Mouse (Mus musculus): ENCODE measurements around the gene Rftn1. TPM values are rescaled to one million over a fixed set of nuclear protein-coding genes. Genes with fewer than 3 reads are reported as not detected.

The Rftn1 gene
- polyA plus RNA-seq, 1 experiment from 2014 or later = 9.0 TPM

GRCm38 (mm10) chr17:50081647-50082046 lies 108.8 kb downstream of the Rftn1 start:
- H3K27ac ChIP-seq (ENCODE audit: low read length) = no peak overlapping the region
- no peak for ATAC-seq
- no peaks in the 10 kb centered on the region for H3K9me3 ChIP-seq (ENCODE audit: control insufficient read depth, low read length)
- no peaks in the 10 kb centered on the region for H3K27me3 ChIP-seq (replicated peaks; ENCODE audit: control insufficient read depth, insufficient read depth, low read length)
- H3K4me3 ChIP-seq (ENCODE audit: low read length) = no peak overlapping the region
- H3K4me1 ChIP-seq (ENCODE audit: control insufficient read depth, insufficient read depth, low read length) = no peaks in the 10 kb centered on the region
- no peak overlapping the region for H3K4me2 ChIP-seq (ENCODE audit: low read depth, low read length)
- no peaks in the 10 kb centered on the region for H3K36me3 ChIP-seq (ENCODE audit: control insufficient read depth, insufficient read depth, low read length)
- H3K9ac ChIP-seq (ENCODE audit: low read depth, low read length) = no peak overlapping the region
- WGBS = 77% methylated on average over 9 of the region's 9 CpGs

DNA sequence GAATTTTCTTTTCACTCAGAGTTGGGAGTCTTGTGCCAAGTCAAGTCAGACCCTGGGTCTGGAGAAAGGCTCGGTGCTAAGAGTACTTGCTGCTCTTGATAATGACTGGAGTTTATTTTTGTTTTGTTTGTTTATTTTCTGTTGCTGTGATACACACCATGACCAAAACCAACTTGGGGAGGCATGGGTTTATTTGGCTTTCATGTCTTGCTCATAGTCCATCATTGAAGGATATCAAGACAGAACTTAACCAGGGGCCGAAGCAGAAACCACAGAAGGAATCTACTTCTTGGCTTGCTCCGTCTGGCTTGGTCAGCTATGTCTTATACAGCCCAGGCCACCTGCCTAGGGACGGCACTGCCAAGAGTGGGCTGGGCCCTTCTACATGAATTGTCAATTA lies 109.5 kb downstream of the Rftn1 start:
- ATAC-seq = no peak
- H3K4me3 ChIP-seq (ENCODE audit: low read length) = no peak overlapping the region
- no peak overlapping the region for H3K4me2 ChIP-seq (ENCODE audit: low read depth, low read length)
- no peaks in the 10 kb centered on the region for H3K36me3 ChIP-seq (ENCODE audit: control insufficient read depth, insufficient read depth, low read length)
- WGBS = 80% methylated on average over 4 of the region's 4 CpGs
- H3K9ac ChIP-seq (ENCODE audit: low read depth, low read length) = no peak overlapping the region
- H3K27ac ChIP-seq (ENCODE audit: low read length) = no peak overlapping the region
- no peaks in the 10 kb centered on the region for H3K4me1 ChIP-seq (ENCODE audit: control insufficient read depth, insufficient read depth, low read length)
- H3K9me3 ChIP-seq (ENCODE audit: control insufficient read depth, low read length) = no peaks in the 10 kb centered on the region
- no peaks in the 10 kb centered on the region for H3K27me3 ChIP-seq (replicated peaks; ENCODE audit: control insufficient read depth, insufficient read depth, low read length)

- Histone ChIP-seq H3K4me2 (ENCODE audit: low read depth, low read length) (no peak overlapping the region), H3K9ac (ENCODE audit: low read depth, low read length) (no peak overlapping the region), H3K27me3 (replicated peaks; ENCODE audit: control insufficient read depth, insufficient read depth, low read length) (no peaks in the 10 kb centered on the region), H3K36me3 (ENCODE audit: control insufficient read depth, insufficient read depth, low read length) (no peaks in the 10 kb centered on the region), H3K27ac (ENCODE audit: low read length) (no peak overlapping the region), H3K9me3 (ENCODE audit: control insufficient read depth, low read length) (no peaks in the 10 kb centered on the region), H3K4me3 (ENCODE audit: low read length) (no peak overlapping the region), H3K4me1 (ENCODE audit: control insufficient read depth, insufficient read depth, low read length) (no peaks in the 10 kb centered on the region)
- no peak for ATAC-seq
- 93% methylated on average over 6 of the region's 6 CpGs for WGBS
Observed at GRCm38 (mm10) chr17:50078749-50079148, 111.7 kb downstream of the Rftn1 start.

GRCm38 (mm10) chr17:50072982-50073965 lies 117.2 kb downstream of the Rftn1 start:
- Histone ChIP-seq H3K27me3 (replicated peaks; ENCODE audit: control insufficient read depth, insufficient read depth, low read length) (no peaks in the 10 kb centered on the region), H3K9ac (ENCODE audit: low read depth, low read length) (no peak overlapping the region), H3K36me3 (ENCODE audit: control insufficient read depth, insufficient read depth, low read length) (no peaks in the 10 kb centered on the region), H3K27ac (ENCODE audit: low read length) (no peak overlapping the region), H3K4me2 (ENCODE audit: low read depth, low read length) (no peak overlapping the region), H3K4me1 (ENCODE audit: control insufficient read depth, insufficient read depth, low read length) (0 out of 2 replicates have a peak, but pooled peaks cover 3% of the 10 kb centered on the region), H3K9me3 (ENCODE audit: control insufficient read depth, low read length) (no peaks in the 10 kb centered on the region), H3K4me3 (ENCODE audit: low read length) (no peak overlapping the region)
- no peak for ATAC-seq
- whole genome bisulfite sequencing = 88% methylated on average over 23 of the region's 23 CpGs

GRCm38 (mm10) chr17:50071602-50071988 lies 118.9 kb downstream of the Rftn1 start:
- Histone ChIP-seq H3K4me2 (ENCODE audit: low read depth, low read length) (no peak overlapping the region), H3K27ac (ENCODE audit: low read length) (no peak overlapping the region), H3K9me3 (ENCODE audit: control insufficient read depth, low read length) (no peaks in the 10 kb centered on the region), H3K27me3 (replicated peaks; ENCODE audit: control insufficient read depth, insufficient read depth, low read length) (no peaks in the 10 kb centered on the region), H3K4me3 (ENCODE audit: low read length) (no peak overlapping the region), H3K4me1 (ENCODE audit: control insufficient read depth, insufficient read depth, low read length) (0 out of 2 replicates have a peak, but pooled peaks cover 3% of the 10 kb centered on the region), H3K36me3 (ENCODE audit: control insufficient read depth, insufficient read depth, low read length) (no peaks in the 10 kb centered on the region), H3K9ac (ENCODE audit: low read depth, low read length) (no peak overlapping the region)
- 74% methylated on average over 6 of the region's 6 CpGs for WGBS
- no peak for ATAC-seq

- Histone ChIP-seq H3K9ac (ENCODE audit: low read depth, low read length) (no peak overlapping the region), H3K27ac (ENCODE audit: low read length) (no peak overlapping the region), H3K4me2 (ENCODE audit: low read depth, low read length) (no peak overlapping the region), H3K4me3 (ENCODE audit: low read length) (no peak overlapping the region), H3K9me3 (ENCODE audit: control insufficient read depth, low read length) (no peaks in the 10 kb centered on the region), H3K4me1 (ENCODE audit: control insufficient read depth, insufficient read depth, low read length) (0 out of 2 replicates have a peak, but pooled peaks cover 3% of the 10 kb centered on the region), H3K36me3 (ENCODE audit: control insufficient read depth, insufficient read depth, low read length) (no peaks in the 10 kb centered on the region), H3K27me3 (replicated peaks; ENCODE audit: control insufficient read depth, insufficient read depth, low read length) (no peaks in the 10 kb centered on the region)
- WGBS = 72% methylated on average over 7 of the region's 7 CpGs
- ATAC-seq = no peak
Observed at GRCm38 (mm10) chr17:50070822-50071601, 119.5 kb downstream of the Rftn1 start.

- no peaks in the 10 kb centered on the region for H3K27me3 ChIP-seq (replicated peaks; ENCODE audit: control insufficient read depth, insufficient read depth, low read length)
- H3K4me1 ChIP-seq (ENCODE audit: control insufficient read depth, insufficient read depth, low read length) = 0 out of 2 replicates have a peak, but pooled peaks cover 3% of the 10 kb centered on the region
- no peak for ATAC-seq
- no peaks in the 10 kb centered on the region for H3K36me3 ChIP-seq (ENCODE audit: control insufficient read depth, insufficient read depth, low read length)
- H3K4me2 ChIP-seq (ENCODE audit: low read depth, low read length) = no peak overlapping the region
- WGBS = 36% methylated on average over 10 of the region's 10 CpGs
- H3K9me3 ChIP-seq (ENCODE audit: control insufficient read depth, low read length) = no peaks in the 10 kb centered on the region
- no peak overlapping the region for H3K27ac ChIP-seq (ENCODE audit: low read length)
- no peak overlapping the region for H3K9ac ChIP-seq (ENCODE audit: low read depth, low read length)
- no peak overlapping the region for H3K4me3 ChIP-seq (ENCODE audit: low read length)
Observed at GRCm38 (mm10) chr17:50069897-50070636, 120.4 kb downstream of the Rftn1 start.

DNA sequence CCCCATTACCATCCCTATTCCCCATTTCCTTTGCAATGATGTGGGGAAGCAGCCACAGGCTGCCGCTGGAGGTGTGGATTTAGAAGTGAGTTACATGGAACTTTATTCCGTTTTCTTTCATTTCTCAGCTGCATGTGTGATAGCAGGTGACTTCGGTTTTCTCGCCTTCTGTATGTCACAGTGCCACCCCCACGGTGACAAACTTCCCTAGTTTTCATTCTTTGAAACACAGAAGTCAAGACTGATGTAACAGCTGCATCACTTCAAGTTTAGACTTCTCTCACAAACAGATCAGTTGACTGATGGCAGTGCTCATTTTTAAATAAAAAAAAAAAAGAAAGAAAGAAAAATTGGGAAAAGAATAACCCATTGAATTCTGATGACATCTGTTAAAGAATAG lies 121.3 kb downstream of the Rftn1 start:
- Histone ChIP-seq H3K9me3 (ENCODE audit: control insufficient read depth, low read length) (no peaks in the 10 kb centered on the region), H3K9ac (ENCODE audit: low read depth, low read length) (no peak overlapping the region), H3K4me2 (ENCODE audit: low read depth, low read length) (no peak overlapping the region), H3K4me1 (ENCODE audit: control insufficient read depth, insufficient read depth, low read length) (0 out of 2 replicates have a peak, but pooled peaks cover 3% of the 10 kb centered on the region), H3K36me3 (ENCODE audit: control insufficient read depth, insufficient read depth, low read length) (no peaks in the 10 kb centered on the region), H3K27ac (ENCODE audit: low read length) (no peak overlapping the region), H3K27me3 (replicated peaks; ENCODE audit: control insufficient read depth, insufficient read depth, low read length) (no peaks in the 10 kb centered on the region), H3K4me3 (ENCODE audit: low read length) (no peak overlapping the region)
- ATAC-seq = no peak
- 82% methylated on average over 5 of the region's 5 CpGs for WGBS

DNA sequence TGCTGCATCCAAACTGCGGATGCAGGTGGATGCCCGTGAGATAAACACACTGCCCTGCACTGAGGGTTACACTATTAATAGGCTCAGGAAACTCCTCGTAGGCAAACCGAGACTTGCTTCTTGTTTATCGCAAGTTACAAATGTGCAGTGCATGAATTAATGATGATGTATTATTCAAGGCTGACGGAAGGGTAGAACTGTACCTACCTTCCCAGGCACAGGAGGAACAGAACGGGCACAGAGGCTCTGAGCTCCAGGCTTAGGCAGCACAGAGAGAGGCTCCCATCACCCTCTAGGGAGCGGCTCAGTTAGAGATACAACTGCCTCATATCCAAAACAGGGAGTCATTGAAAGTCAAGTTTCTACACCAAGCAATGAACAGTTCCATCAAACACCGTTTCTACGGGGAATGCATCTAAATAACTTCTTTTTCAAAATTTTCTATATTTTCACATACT lies 121.8 kb downstream of the Rftn1 start:
- Histone ChIP-seq H3K4me1 (ENCODE audit: control insufficient read depth, insufficient read depth, low read length) (0 out of 2 replicates have a peak, but pooled peaks cover 3% of the 10 kb centered on the region), H3K9ac (ENCODE audit: low read depth, low read length) (no peak overlapping the region), H3K4me3 (ENCODE audit: low read length) (no peak overlapping the region), H3K36me3 (ENCODE audit: control insufficient read depth, insufficient read depth, low read length) (no peaks in the 10 kb centered on the region), H3K27ac (ENCODE audit: low read length) (no peak overlapping the region), H3K27me3 (replicated peaks; ENCODE audit: control insufficient read depth, insufficient read depth, low read length) (no peaks in the 10 kb centered on the region), H3K9me3 (ENCODE audit: control insufficient read depth, low read length) (no peaks in the 10 kb centered on the region), H3K4me2 (ENCODE audit: low read depth, low read length) (no peak overlapping the region)
- WGBS = 80% methylated on average over 10 of the region's 10 CpGs
- no peak for ATAC-seq
